Mouse (Mus musculus) liver, postnatal 0 days (tissue): Measurements from ENCODE around the gene Ngp.
A peak's percentile ranks its signal among the peaks of the same experiment; 100 is the strongest.

Source experiments
- CTCF ChIP-seq: sonication (generic); IDR thresholded peaks from 2 replicates; pipeline ENCODE4 v1.5.1; 2016; ENCODE audit warnings: antibody characterized with exemption, low read depth
- EP300 ChIP-seq: IDR thresholded peaks from 2 replicates; pipeline ENCODE4 v1.6.1; 2016; ENCODE audit warnings: antibody characterized with exemption, low read depth, mild to moderate bottlenecking

DNA sequence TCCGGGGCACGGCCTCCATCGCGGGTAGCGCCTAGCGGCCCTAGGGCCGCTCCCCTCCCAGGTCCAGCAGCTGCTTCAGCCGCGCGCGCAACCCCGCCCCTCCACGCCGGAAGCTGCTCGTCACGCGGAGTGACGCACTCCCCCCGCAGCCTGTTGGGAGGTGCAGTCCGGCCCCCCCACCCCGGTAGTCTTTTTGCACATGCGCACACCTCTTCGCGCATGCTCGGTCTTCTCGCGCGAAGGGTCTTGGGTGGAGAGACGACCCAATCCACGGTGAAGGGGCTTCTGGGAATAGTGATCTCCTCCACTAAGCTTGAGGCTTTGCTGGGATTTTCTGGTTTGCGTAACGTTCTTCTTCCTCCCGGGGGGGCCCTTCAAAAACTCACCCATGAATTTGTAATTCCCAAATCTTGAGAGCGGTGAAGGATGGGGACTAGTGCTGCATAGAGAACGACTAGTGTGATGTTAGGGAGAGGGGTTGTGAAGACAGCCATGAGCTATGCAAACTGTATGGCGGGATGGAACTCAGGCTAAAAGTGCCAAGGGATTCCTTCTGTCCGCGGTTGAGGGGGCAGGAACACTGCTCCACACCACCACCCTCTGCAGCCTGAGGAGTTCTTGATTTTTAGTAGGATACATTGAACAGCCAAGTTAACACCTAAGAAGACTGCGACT lies 11.3 kb upstream of the Ngp start, which contains the start of gene Ptpn23:
- TF ChIP-seq CTCF (no peak), EP300 (0 out of 2 replicates have a peak, but pooled peaks have one; percentile 27)
